Mouse (Mus musculus): Measurements from ENCODE around the gene Smim23. TPM values are rescaled to one million over a fixed set of nuclear protein-coding genes. Genes with fewer than 3 reads are reported as not detected.

The Smim23 gene
- total and polyA plus RNA-seq, 2 experiments from 2014 or later: not detected

DNA sequence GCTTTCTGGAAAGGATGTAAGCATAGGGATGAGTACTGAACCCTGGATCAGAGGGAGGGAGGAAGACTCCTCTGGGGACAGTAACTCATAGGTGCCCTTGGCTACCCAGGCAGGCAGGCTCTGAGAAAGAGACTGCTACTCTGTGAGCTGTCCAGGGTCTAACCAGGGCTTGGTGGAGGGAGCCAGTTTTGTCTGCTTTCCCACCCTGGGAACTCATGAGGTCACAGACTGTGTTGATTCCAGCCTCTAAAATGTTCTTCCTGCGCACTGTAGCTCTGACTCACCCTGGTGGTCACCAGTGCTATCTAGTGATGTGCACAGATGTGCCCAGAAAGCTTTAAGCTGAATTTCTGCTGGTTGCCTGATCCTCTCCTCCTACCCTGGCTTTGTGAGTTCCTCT lies 15.3 kb downstream of the Smim23 start:
- H3K4me3 ChIP-seq (ENCODE audit: low read depth, low read length): no peak overlapping the region
- 55% methylated on average over 1 of the region's 1 CpGs for whole genome bisulfite sequencing
- H3K27ac ChIP-seq (ENCODE audit: low read depth): no peak overlapping the region
- H3K9me3 ChIP-seq (replicated peaks; ENCODE audit: control insufficient read depth, low read length): no peaks in the 10 kb centered on the region
- no peak overlapping the region for H3K4me2 ChIP-seq (ENCODE audit: low read depth, low read length)
- DNase-seq (ENCODE audit: low spot score): no peak
- no peaks in the 10 kb centered on the region for H3K27me3 ChIP-seq (ENCODE audit: control insufficient read depth, insufficient read depth, low read length)
- ATAC-seq (ENCODE audit: insufficient read depth, low read depth): no peak
- TF ChIP-seq CTCF (IDR thresholded peaks at IDR 0.05; ENCODE audit: low read depth) (no peak), EP300 (IDR thresholded peaks at IDR 0.05; ENCODE audit: low read depth) (no peak)
- no peaks in the 10 kb centered on the region for H3K4me1 ChIP-seq (ENCODE audit: control insufficient read depth, insufficient read depth)
- H3K9ac ChIP-seq (replicated peaks; ENCODE audit: low read depth, low read length): no peak overlapping the region
- no peaks in the 10 kb centered on the region for H3K36me3 ChIP-seq (replicated peaks; ENCODE audit: control insufficient read depth, insufficient read depth, low read length)

DNA sequence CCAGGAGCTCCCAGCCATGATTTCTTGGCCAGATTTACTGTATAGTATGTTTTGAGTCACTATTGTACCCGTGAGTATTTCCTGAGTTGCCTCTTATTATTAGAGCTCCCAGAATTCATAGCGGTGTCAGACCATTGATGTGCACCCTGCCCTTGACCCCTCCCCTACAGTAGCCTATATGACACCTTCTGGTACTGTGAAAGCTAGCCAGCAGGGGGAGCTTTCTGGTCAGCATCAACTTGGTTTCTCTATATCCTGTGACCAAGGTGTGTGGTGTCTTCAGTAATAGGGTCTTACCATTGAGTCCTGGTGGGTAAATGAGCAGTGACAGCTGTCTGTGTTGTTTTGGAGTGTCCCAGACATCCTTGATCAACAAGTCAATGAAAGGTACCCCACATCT lies 18.4 kb downstream of the Smim23 start:
- Histone ChIP-seq H3K4me1 (ENCODE audit: control insufficient read depth, insufficient read depth) (no peaks in the 10 kb centered on the region), H3K9ac (replicated peaks; ENCODE audit: low read depth, low read length) (no peak overlapping the region), H3K27me3 (ENCODE audit: control insufficient read depth, insufficient read depth, low read length) (no peaks in the 10 kb centered on the region), H3K27ac (ENCODE audit: low read depth) (no peak overlapping the region), H3K4me3 (ENCODE audit: low read depth, low read length) (no peak overlapping the region), H3K9me3 (replicated peaks; ENCODE audit: control insufficient read depth, low read length) (no peaks in the 10 kb centered on the region), H3K4me2 (ENCODE audit: low read depth, low read length) (no peak overlapping the region), H3K36me3 (replicated peaks; ENCODE audit: control insufficient read depth, insufficient read depth, low read length) (no peaks in the 10 kb centered on the region)
- DNase-seq (ENCODE audit: low spot score) (peak; percentile 50), ATAC-seq (ENCODE audit: insufficient read depth, low read depth) (peak; percentile 62; the same call in 1 of the 2 replicates)
- TF ChIP-seq CTCF (IDR thresholded peaks at IDR 0.05; ENCODE audit: low read depth) (peak; percentile 71), EP300 (IDR thresholded peaks at IDR 0.05; ENCODE audit: low read depth) (no peak)
- 5% methylated on average over 2 of the region's 2 CpGs for WGBS

DNA sequence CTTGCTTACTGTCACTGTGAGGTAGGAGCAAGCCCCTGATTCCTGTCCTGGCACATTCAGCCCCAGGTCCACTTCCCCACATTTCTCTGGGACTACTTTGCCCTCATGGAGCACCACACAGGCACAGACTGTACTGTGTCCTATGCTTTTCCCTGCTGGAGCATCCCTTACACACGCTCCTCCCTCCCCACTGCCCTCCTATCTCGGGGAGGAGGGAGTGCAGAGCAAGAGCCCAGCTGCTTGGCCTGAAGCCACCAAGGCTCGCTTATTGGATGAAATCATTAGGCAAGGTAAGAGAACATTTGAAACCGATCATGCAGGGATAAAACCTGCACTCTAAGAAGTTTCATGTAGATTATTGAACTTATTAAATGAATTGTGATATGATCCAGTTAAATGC lies 20.7 kb downstream of the Smim23 start:
- Histone ChIP-seq H3K27ac (ENCODE audit: low read depth) (no peak overlapping the region), H3K4me3 (ENCODE audit: low read depth, low read length) (no peak overlapping the region), H3K9ac (replicated peaks; ENCODE audit: low read depth, low read length) (no peak overlapping the region), H3K4me1 (ENCODE audit: control insufficient read depth, insufficient read depth) (no peaks in the 10 kb centered on the region), H3K9me3 (replicated peaks; ENCODE audit: control insufficient read depth, low read length) (no peaks in the 10 kb centered on the region), H3K4me2 (ENCODE audit: low read depth, low read length) (no peak overlapping the region), H3K36me3 (replicated peaks; ENCODE audit: control insufficient read depth, insufficient read depth, low read length) (no peaks in the 10 kb centered on the region), H3K27me3 (ENCODE audit: control insufficient read depth, insufficient read depth, low read length) (no peaks in the 10 kb centered on the region)
- no peak for DNase-seq (ENCODE audit: low spot score)
- TF ChIP-seq CTCF (IDR thresholded peaks at IDR 0.05; ENCODE audit: low read depth) (no peak), EP300 (IDR thresholded peaks at IDR 0.05; ENCODE audit: low read depth) (no peak)
- ATAC-seq (ENCODE audit: insufficient read depth, low read depth): no peak
- WGBS: 30% methylated on average over 4 of the region's 4 CpGs

DNA sequence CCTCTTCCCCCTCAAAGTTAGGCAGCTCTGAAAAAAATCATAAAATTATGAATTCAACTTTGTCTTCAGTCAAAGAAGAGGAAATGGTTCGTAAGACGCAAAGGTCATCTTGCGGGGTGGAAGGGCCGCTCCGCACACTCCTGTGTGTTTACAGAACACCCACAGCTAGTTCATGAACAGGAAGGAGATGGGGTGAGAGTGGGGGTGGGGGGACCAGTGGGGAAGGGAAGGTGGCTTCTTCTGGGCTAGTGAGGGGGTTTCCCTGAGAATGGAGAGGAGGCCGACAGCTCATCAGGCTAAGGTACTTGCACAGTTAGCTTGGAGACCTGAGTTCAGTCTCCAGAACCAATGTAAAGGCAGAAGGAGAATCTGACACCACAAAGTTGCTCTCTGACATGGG lies 22.7 kb downstream of the Smim23 start:
- TF ChIP-seq EP300 (IDR thresholded peaks at IDR 0.05; ENCODE audit: low read depth) (no peak), CTCF (IDR thresholded peaks at IDR 0.05; ENCODE audit: low read depth) (no peak)
- no peak overlapping the region for H3K4me2 ChIP-seq (ENCODE audit: low read depth, low read length)
- no peaks in the 10 kb centered on the region for H3K27me3 ChIP-seq (ENCODE audit: control insufficient read depth, insufficient read depth, low read length)
- no peak for DNase-seq (ENCODE audit: low spot score)
- no peak overlapping the region for H3K4me3 ChIP-seq (ENCODE audit: low read depth, low read length)
- no peaks in the 10 kb centered on the region for H3K36me3 ChIP-seq (replicated peaks; ENCODE audit: control insufficient read depth, insufficient read depth, low read length)
- no peaks in the 10 kb centered on the region for H3K9me3 ChIP-seq (replicated peaks; ENCODE audit: control insufficient read depth, low read length)
- no peaks in the 10 kb centered on the region for H3K4me1 ChIP-seq (ENCODE audit: control insufficient read depth, insufficient read depth)
- WGBS: 75% methylated on average over 6 of the region's 6 CpGs
- H3K27ac ChIP-seq (ENCODE audit: low read depth): no peak overlapping the region
- no peak for ATAC-seq (ENCODE audit: insufficient read depth, low read depth)
- H3K9ac ChIP-seq (replicated peaks; ENCODE audit: low read depth, low read length): no peak overlapping the region

DNA sequence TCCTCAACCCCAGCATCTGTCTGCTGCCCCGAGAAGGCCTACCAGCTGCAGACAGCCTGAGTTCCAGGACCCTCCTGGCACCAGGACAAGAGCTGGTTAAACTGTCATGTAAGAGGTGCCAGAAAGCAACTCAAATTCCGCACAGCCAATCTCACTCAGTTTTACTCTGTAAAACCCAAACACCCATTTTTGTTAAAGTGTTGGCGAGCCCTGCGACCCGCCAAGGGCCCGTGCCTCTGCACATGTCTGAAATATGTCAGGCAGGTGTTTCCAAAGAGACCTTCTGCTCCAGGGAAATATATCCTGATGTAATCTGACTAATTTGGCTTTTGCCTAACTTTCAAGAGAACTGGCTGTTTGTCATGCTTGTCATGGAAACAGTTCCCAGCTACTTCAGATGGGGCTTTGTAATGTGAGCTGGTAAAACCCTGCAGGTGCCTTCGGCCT lies 23.5 kb downstream of the Smim23 start:
- no peak for TF ChIP-seq EP300 (IDR thresholded peaks at IDR 0.05; ENCODE audit: low read depth)
- TF ChIP-seq CTCF (IDR thresholded peaks at IDR 0.05; ENCODE audit: low read depth): no peak
- no peaks in the 10 kb centered on the region for H3K36me3 ChIP-seq (replicated peaks; ENCODE audit: control insufficient read depth, insufficient read depth, low read length)
- no peaks in the 10 kb centered on the region for H3K9me3 ChIP-seq (replicated peaks; ENCODE audit: control insufficient read depth, low read length)
- WGBS: 68% methylated on average over 7 of the region's 7 CpGs
- H3K4me2 ChIP-seq (ENCODE audit: low read depth, low read length): no peak overlapping the region
- H3K4me3 ChIP-seq (ENCODE audit: low read depth, low read length): no peak overlapping the region
- no peak overlapping the region for H3K27ac ChIP-seq (ENCODE audit: low read depth)
- no peaks in the 10 kb centered on the region for H3K27me3 ChIP-seq (ENCODE audit: control insufficient read depth, insufficient read depth, low read length)
- DNase-seq (ENCODE audit: low spot score): no peak
- H3K4me1 ChIP-seq (ENCODE audit: control insufficient read depth, insufficient read depth): no peaks in the 10 kb centered on the region
- no peak overlapping the region for H3K9ac ChIP-seq (replicated peaks; ENCODE audit: low read depth, low read length)
- no peak for ATAC-seq (ENCODE audit: insufficient read depth, low read depth)

DNA sequence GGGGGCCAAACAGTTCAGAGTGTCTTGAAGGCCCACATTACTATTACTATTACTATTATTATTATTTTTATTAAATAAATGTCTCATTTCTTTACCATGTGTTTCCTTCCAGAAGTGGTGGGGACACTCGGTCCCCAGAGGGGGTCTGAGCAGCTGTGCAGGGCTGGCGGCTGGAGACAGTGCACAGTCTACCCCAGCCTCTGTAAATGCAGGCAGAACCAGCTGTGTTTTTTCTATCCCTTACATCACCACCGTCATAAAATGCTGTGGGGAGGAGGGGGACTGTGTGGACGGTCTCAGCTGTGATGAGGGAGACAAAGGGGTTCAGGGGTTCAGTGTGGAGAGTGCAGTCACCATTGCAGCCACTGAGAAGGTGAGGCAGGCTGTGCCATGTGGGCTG lies 26.0 kb downstream of the Smim23 start:
- TF ChIP-seq EP300 (IDR thresholded peaks at IDR 0.05; ENCODE audit: low read depth): no peak
- no peak for TF ChIP-seq CTCF (IDR thresholded peaks at IDR 0.05; ENCODE audit: low read depth)
- Histone ChIP-seq H3K4me2 (ENCODE audit: low read depth, low read length) (no peak overlapping the region), H3K27me3 (ENCODE audit: control insufficient read depth, insufficient read depth, low read length) (no peaks in the 10 kb centered on the region), H3K27ac (ENCODE audit: low read depth) (no peak overlapping the region), H3K36me3 (replicated peaks; ENCODE audit: control insufficient read depth, insufficient read depth, low read length) (no peaks in the 10 kb centered on the region), H3K4me3 (ENCODE audit: low read depth, low read length) (no peak overlapping the region), H3K9me3 (replicated peaks; ENCODE audit: control insufficient read depth, low read length) (no peaks in the 10 kb centered on the region), H3K9ac (replicated peaks; ENCODE audit: low read depth, low read length) (no peak overlapping the region), H3K4me1 (ENCODE audit: control insufficient read depth, insufficient read depth) (0 out of 2 replicates have a peak, but pooled peaks cover 4% of the 10 kb centered on the region)
- WGBS: 40% methylated on average over 4 of the region's 4 CpGs
- DNase-seq (ENCODE audit: low spot score) (no peak), ATAC-seq (ENCODE audit: insufficient read depth, low read depth) (0 out of 2 replicates have a peak, but pooled peaks have one; percentile 20)

Measured in heart, postnatal 0 days (tissue).